Mouse (Mus musculus): ENCODE data around the gene Nkx6-2. TPM values are rescaled to one million over a fixed set of nuclear protein-coding genes. Genes with fewer than 3 reads are reported as not detected.

Nkx6-2 gene
- total and polyA plus RNA-seq, 3 experiments: 0.12 TPM; not detected in 2

DNA sequence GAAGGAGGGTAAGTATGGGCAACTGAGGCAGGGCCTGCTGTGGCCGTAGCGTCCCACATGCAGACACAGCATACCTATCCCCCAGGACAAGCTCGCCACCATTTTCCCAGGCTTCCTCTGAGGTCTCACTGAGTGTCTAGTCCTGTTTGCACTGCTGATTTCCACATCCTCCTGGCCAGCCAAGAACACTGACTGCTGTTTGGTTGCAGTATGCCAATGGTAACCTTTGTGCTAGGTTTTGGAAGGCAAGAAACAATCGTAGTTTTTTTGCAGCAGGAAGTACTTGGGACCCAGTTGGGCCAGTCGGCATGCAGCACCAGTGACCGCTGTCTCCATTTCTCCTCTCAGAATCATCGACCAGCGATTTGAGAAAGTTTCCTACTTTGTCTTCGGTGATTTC, 44.8 kb downstream of the Nkx6-2 start:
- DNase-seq (ENCODE audit: low read depth, low spot score): no peak
- H3K79me2 ChIP-seq (ENCODE audit: control insufficient read depth, insufficient read depth, low read length, poor library complexity): no peaks in the 10 kb centered on the region
- no peaks in the 10 kb centered on the region for H3K36me3 ChIP-seq (ENCODE audit: control insufficient read depth in 1 of 2, insufficient read depth in 2 of 2, low read length in 2 of 2)
- H3K27me3 ChIP-seq (ENCODE audit: control insufficient read depth in 1 of 2, insufficient read depth in 2 of 2, low read length in 2 of 2): no peaks in the 10 kb centered on the region
- no peaks in the 10 kb centered on the region for H3K4me1 ChIP-seq (ENCODE audit: control insufficient read depth in 1 of 2, insufficient read depth in 2 of 2, low read length in 2 of 2)
- H3K9me3 ChIP-seq (replicated peaks; ENCODE audit: insufficient read depth, low read length): no peaks in the 10 kb centered on the region
- H3K27ac ChIP-seq (ENCODE audit: control insufficient read depth, low read depth, low read length): no peak overlapping the region
- H3K9ac ChIP-seq (ENCODE audit: control insufficient read depth, low read depth, low read length, poor library complexity, severe bottlenecking): no peak overlapping the region
- H3K4me3 ChIP-seq (ENCODE audit: control insufficient read depth in 1 of 2, insufficient read depth in 1 of 2, low read depth in 2 of 2, low read length in 2 of 2): no peak overlapping the region
- TF ChIP-seq CHD2 (IDR thresholded peaks at IDR 0.05; ENCODE audit: low read length) (no peak), TAL1 (IDR thresholded peaks at IDR 0.05; ENCODE audit: low read length) (no peak), MXI1 (IDR thresholded peaks at IDR 0.05; ENCODE audit: low read depth, low read length) (no peak), MAX (IDR thresholded peaks at IDR 0.05; ENCODE audit: low read length) (no peak), NELFE (IDR thresholded peaks at IDR 0.05; ENCODE audit: low read depth, low read length) (no peak), HCFC1 (IDR thresholded peaks at IDR 0.05; ENCODE audit: low read depth, low read length) (no peak), BHLHE40 (IDR thresholded peaks at IDR 0.05; ENCODE audit: borderline replicate concordance, low read depth, low read length) (no peak), ZKSCAN1 (IDR thresholded peaks at IDR 0.05; ENCODE audit: low read depth, low read length) (no peak), ZNF384 (IDR thresholded peaks at IDR 0.05; ENCODE audit: low read depth, low read length) (no peak), MAZ (IDR thresholded peaks at IDR 0.05; ENCODE audit: low read depth, low read length) (no peak), CHD1 (IDR thresholded peaks at IDR 0.05; ENCODE audit: low read depth, low read length) (no peak), MYC (IDR thresholded peaks at IDR 0.05; ENCODE audit: low read depth, low read length) (no peak), GATA1 (IDR thresholded peaks at IDR 0.05; ENCODE audit: low read depth, low read length) (no peak), JUND (IDR thresholded peaks at IDR 0.05; ENCODE audit: low read depth, low read length) (no peak), MEF2A (IDR thresholded peaks at IDR 0.05; ENCODE audit: extremely low read depth, insufficient replicate concordance, low read depth, low read length, poor library complexity, severe bottlenecking) (no peak), MYB (IDR thresholded peaks at IDR 0.05; ENCODE audit: low read depth, low read length) (no peak)

DNA sequence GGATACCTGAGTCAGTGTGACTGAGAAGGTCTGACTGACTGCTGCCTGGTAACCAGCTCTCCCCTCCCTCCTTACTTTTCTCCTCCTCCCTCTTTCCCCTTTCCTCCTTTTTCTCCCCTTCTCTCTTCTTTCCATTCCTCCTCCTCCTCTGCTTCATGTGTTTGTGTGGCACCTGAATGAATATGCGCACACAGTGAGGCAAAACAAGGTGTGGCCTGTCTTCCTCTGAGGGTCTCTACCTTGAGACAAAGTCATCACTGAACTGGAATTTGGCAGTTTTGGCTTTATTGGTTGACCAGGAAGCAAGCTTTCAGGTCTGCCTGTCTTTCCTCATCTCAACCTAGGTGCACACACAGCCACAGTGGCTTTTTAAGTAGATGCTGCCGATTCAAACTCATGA, 45.8 kb downstream of the Nkx6-2 start:
- Histone ChIP-seq H3K27me3 (ENCODE audit: control insufficient read depth in 1 of 2, insufficient read depth in 2 of 2, low read length in 2 of 2) (no peaks in the 10 kb centered on the region), H3K79me2 (ENCODE audit: control insufficient read depth, insufficient read depth, low read length, poor library complexity) (no peaks in the 10 kb centered on the region), H3K9ac (ENCODE audit: control insufficient read depth, low read depth, low read length, poor library complexity, severe bottlenecking) (no peak overlapping the region), H3K9me3 (replicated peaks; ENCODE audit: insufficient read depth, low read length) (no peaks in the 10 kb centered on the region), H3K4me1 (ENCODE audit: control insufficient read depth in 1 of 2, insufficient read depth in 2 of 2, low read length in 2 of 2) (no peaks in the 10 kb centered on the region), H3K27ac (ENCODE audit: control insufficient read depth, low read depth, low read length) (no peak overlapping the region), H3K36me3 (ENCODE audit: control insufficient read depth in 1 of 2, insufficient read depth in 2 of 2, low read length in 2 of 2) (no peaks in the 10 kb centered on the region), H3K4me3 (ENCODE audit: control insufficient read depth in 1 of 2, insufficient read depth in 1 of 2, low read depth in 2 of 2, low read length in 2 of 2) (no peak overlapping the region)
- no peak for TF ChIP-seq ELF1 (IDR thresholded peaks at IDR 0.05; ENCODE audit: low read depth, low read length)
- TF ChIP-seq GATA1 (IDR thresholded peaks at IDR 0.05; ENCODE audit: low read depth, low read length): no peak
- TF ChIP-seq SIN3A (IDR thresholded peaks at IDR 0.05; ENCODE audit: low read length): no peak
- no peak for TF ChIP-seq ZMIZ1 (IDR thresholded peaks at IDR 0.05; ENCODE audit: low read depth, low read length)
- TF ChIP-seq JUND (IDR thresholded peaks at IDR 0.05; ENCODE audit: low read depth, low read length): no peak
- TF ChIP-seq POLR2AphosphoS2 (IDR thresholded peaks at IDR 0.05; ENCODE audit: low read length): no peak
- TF ChIP-seq POLR2AphosphoS5 (IDR thresholded peaks at IDR 0.05; ENCODE audit: borderline replicate concordance, low read depth, low read length): no peak
- TF ChIP-seq RAD21 (IDR thresholded peaks at IDR 0.05; ENCODE audit: low read depth, low read length): no peak
- TF ChIP-seq CTCF (IDR thresholded peaks at IDR 0.05 in 2 of 3, conservative IDR thresholded peaks at IDR 0.05 in 1 of 3; ENCODE audit: control insufficient read depth in 1 of 3, insufficient read depth in 1 of 3, low read depth in 2 of 3, low read length in 3 of 3, poor library complexity in 1 of 3, severe bottlenecking in 1 of 3): no peak
- TF ChIP-seq HCFC1 (IDR thresholded peaks at IDR 0.05; ENCODE audit: low read depth, low read length): no peak
- no peak for TF ChIP-seq MYC (IDR thresholded peaks at IDR 0.05; ENCODE audit: low read depth, low read length)
- TF ChIP-seq NELFE (IDR thresholded peaks at IDR 0.05; ENCODE audit: low read depth, low read length): no peak
- no peak for TF ChIP-seq GABPA (IDR thresholded peaks at IDR 0.05; ENCODE audit: low read depth, low read length)
- no peak for TF ChIP-seq TBP (IDR thresholded peaks at IDR 0.05; ENCODE audit: low read depth, low read length)
- no peak for TF ChIP-seq MYB (IDR thresholded peaks at IDR 0.05; ENCODE audit: low read depth, low read length)
- no peak for DNase-seq (ENCODE audit: low read depth, low spot score)

Data from MEL (cell line).